27 mouse cellular contexts compared by ENCODE assay signal in genomic region chr11:83238389-83238788, GRCm38 (mm10). TPM values are rescaled to one million over a fixed set of nuclear protein-coding genes. Genes with fewer than 3 reads are reported as not detected.
DNase-seq lines count a peak whose midpoint lies in the region; ATAC-seq and TF ChIP-seq lines count a peak whose summit lies in the region.
"Had no signal": no experiment of that assay in that cellular context is flagged by ENCODE, and none has a peak within 500 bp of the region (broad histone marks: within the 10 kb centered on the region; RNA-seq: fewer than 3 reads in every experiment).

No protein-coding gene starts in this region.

- no peak overlapping the region for H3K4me3 ChIP-seq in liver, embryonic 13.5 days (replicated peaks)
- H3K4me3 ChIP-seq in liver, embryonic 12.5 days, result no peak overlapping the region
- no peak overlapping the region for H3K4me3 ChIP-seq in liver, embryonic 15.5 days (replicated peaks)
- H3K4me3 ChIP-seq in ES-Bruce4 (ENCODE audit: low read depth, low read length), result no peak overlapping the region
- H3K4me3 ChIP-seq: embryonic facial prominence, embryonic 13.5 days; embryonic facial prominence, embryonic 15.5 days; forebrain, embryonic 10.5 days; forebrain, embryonic 12.5 days had no signal

- peak; percentile 74; the same call in 1 of the 2 replicates for ATAC-seq in liver, embryonic 13.5 days (ENCODE audit: low read depth)
- ATAC-seq in liver, embryonic 12.5 days, result no peak
- ATAC-seq in liver, embryonic 15.5 days (ENCODE audit: insufficient read depth), result peak; percentile 70
- ATAC-seq in erythroblast, adult 5-6 weeks (replicated peaks; ENCODE audit: low FRiP score, poor library complexity, severe bottlenecking), result peak; percentile 83
- ATAC-seq in frontal cortex, adult (ENCODE audit: low TSS enrichment), result no peak
- ATAC-seq: forebrain, embryonic 14.5 days; forebrain, embryonic 16.5 days had no signal

- H3K9ac ChIP-seq in liver, embryonic 13.5 days, result no peak overlapping the region
- no peak overlapping the region for H3K9ac ChIP-seq in liver, embryonic 12.5 days
- H3K9ac ChIP-seq in liver, embryonic 15.5 days, result no peak overlapping the region
- H3K9ac ChIP-seq in ES-Bruce4 (ENCODE audit: low read depth, poor library complexity, severe bottlenecking), result no peak overlapping the region
- H3K9ac ChIP-seq: embryonic facial prominence, embryonic 13.5 days; embryonic facial prominence, embryonic 15.5 days; forebrain, embryonic 12.5 days had no signal

- H3K27ac ChIP-seq in liver, embryonic 13.5 days, result peak overlapping the region; percentile 21; the same call in 1 of the 2 replicates
- H3K27ac ChIP-seq in liver, embryonic 12.5 days, result no peak overlapping the region
- peak overlapping the region; percentile 57 for H3K27ac ChIP-seq in liver, embryonic 15.5 days (replicated peaks)
- H3K27ac ChIP-seq in ES-Bruce4 (ENCODE audit: insufficient read depth, low read length), result peak overlapping the region; percentile 33; the same call in 1 of the 2 replicates
- H3K27ac ChIP-seq: embryonic facial prominence, embryonic 13.5 days; embryonic facial prominence, embryonic 15.5 days; forebrain, embryonic 10.5 days; forebrain, embryonic 12.5 days had no signal

- H3K9me3 ChIP-seq in liver, embryonic 13.5 days (replicated peaks), result no peaks in the 10 kb centered on the region
- no peaks in the 10 kb centered on the region for H3K9me3 ChIP-seq in liver, embryonic 12.5 days (replicated peaks)
- H3K9me3 ChIP-seq in liver, embryonic 15.5 days (replicated peaks), result no peaks in the 10 kb centered on the region
- peaks cover 27% of the 10 kb centered on the region for H3K9me3 ChIP-seq in ES-Bruce4 (replicated peaks; ENCODE audit: control insufficient read depth, insufficient read depth, low read length, poor library complexity, severe bottlenecking)
- H3K9me3 ChIP-seq: embryonic facial prominence, embryonic 13.5 days; embryonic facial prominence, embryonic 15.5 days; forebrain, embryonic 10.5 days; forebrain, embryonic 12.5 days; G1E had no signal

- no peaks in the 10 kb centered on the region; the same call in 1 of the 2 replicates for H3K36me3 ChIP-seq in liver, embryonic 13.5 days
- H3K36me3 ChIP-seq in liver, embryonic 12.5 days, result no peaks in the 10 kb centered on the region
- peaks cover 17% of the 10 kb centered on the region; the same call in 1 of the 2 replicates for H3K36me3 ChIP-seq in liver, embryonic 15.5 days (replicated peaks)
- H3K36me3 ChIP-seq in ES-Bruce4 (ENCODE audit: control insufficient read depth, insufficient read depth, low read length, poor library complexity, severe bottlenecking), result no peaks in the 10 kb centered on the region
- H3K36me3 ChIP-seq: embryonic facial prominence, embryonic 13.5 days; embryonic facial prominence, embryonic 15.5 days; forebrain, embryonic 10.5 days; forebrain, embryonic 12.5 days had no signal

- peaks cover 27% of the 10 kb centered on the region for H3K4me1 ChIP-seq in liver, embryonic 13.5 days (replicated peaks)
- peaks cover 13% of the 10 kb centered on the region for H3K4me1 ChIP-seq in liver, embryonic 12.5 days
- peaks cover 29% of the 10 kb centered on the region for H3K4me1 ChIP-seq in liver, embryonic 15.5 days (replicated peaks)
- no peaks in the 10 kb centered on the region for H3K4me1 ChIP-seq in ES-Bruce4 (ENCODE audit: control insufficient read depth, insufficient read depth, low read length)
- H3K4me1 ChIP-seq: embryonic facial prominence, embryonic 13.5 days; embryonic facial prominence, embryonic 15.5 days; forebrain, embryonic 12.5 days had no signal

- TF ChIP-seq EP300 in ES-Bruce4 (IDR thresholded peaks at IDR 0.05; ENCODE audit: insufficient read depth, low read depth, low read length), result no peak

- WGBS in liver, embryonic 13.5 days (ENCODE audit: insufficient replicate concordance), result 60% methylated on average over 2 of the region's 2 CpGs
- WGBS in liver, embryonic 12.5 days (ENCODE audit: insufficient replicate concordance), result 62% methylated on average over 2 of the region's 2 CpGs
- WGBS in liver, embryonic 15.5 days (ENCODE audit: insufficient replicate concordance), result 64% methylated on average over 2 of the region's 2 CpGs

- no peak for TF ChIP-seq CTCF in ES-Bruce4 (IDR thresholded peaks at IDR 0.05; ENCODE audit: low read depth, low read length)

- DNase-seq in liver, embryonic 13.5 days, result no peak
- DNase-seq in liver, result no peak
- no peak for DNase-seq in kidney, postnatal 25 days
- DNase-seq: adrenal gland, adult 2 months; adrenal gland, postnatal 10 days; adrenal gland, postnatal 25 days; cerebellum, adult 11 months; cerebellum, adult 18-20 months; cerebellum, adult 8-10 months; cerebellum, adult 9-11 months; cerebellum, postnatal 14 days; cerebellum, postnatal 36 days; embryo, embryonic 11 days had no signal

- no peak for TF ChIP-seq POLR2A in ES-Bruce4 (IDR thresholded peaks at IDR 0.05; ENCODE audit: insufficient read depth, low read length)

- no peak overlapping the region for H3K4me2 ChIP-seq in liver, embryonic 13.5 days
- no peak overlapping the region for H3K4me2 ChIP-seq in liver, embryonic 12.5 days
- H3K4me2 ChIP-seq in liver, embryonic 15.5 days, result 0 out of 2 replicates have a peak overlapping the region, but pooled peaks have one; percentile 8
- H3K4me2 ChIP-seq: embryonic facial prominence, embryonic 13.5 days; embryonic facial prominence, embryonic 15.5 days; forebrain, embryonic 12.5 days had no signal

- no peaks in the 10 kb centered on the region for H3K27me3 ChIP-seq in liver, embryonic 13.5 days
- no peaks in the 10 kb centered on the region for H3K27me3 ChIP-seq in liver, embryonic 12.5 days (replicated peaks)
- no peaks in the 10 kb centered on the region for H3K27me3 ChIP-seq in liver, embryonic 15.5 days
- no peaks in the 10 kb centered on the region for H3K27me3 ChIP-seq in ES-Bruce4 (ENCODE audit: control insufficient read depth, insufficient read depth, low read length, poor library complexity, severe bottlenecking)
- H3K27me3 ChIP-seq: embryonic facial prominence, embryonic 13.5 days; embryonic facial prominence, embryonic 15.5 days; forebrain, embryonic 12.5 days had no signal

RNA-seq across cellular contexts. Expression of gene Slfn3, which starts 47.3 kb away (rescaled TPM):
- 1.2 and 2.0 TPM in 2 replicates for polyA plus RNA-seq in liver, embryonic 13.5 days (2015; fragmentation: Nextera tagmentation; extraction: Ambion mirVana)
- polyA plus RNA-seq in liver, embryonic 12.5 days (2016; fragmentation: Nextera tagmentation; extraction: Ambion mirVana), result 0.97 and 1.3 TPM in 2 replicates
- polyA plus RNA-seq in liver, embryonic 15.5 days (2015; fragmentation: Nextera tagmentation; extraction: Ambion mirVana), result 1.7 and 1.8 TPM in 2 replicates
- polyA plus RNA-seq in ES-Bruce4 (2011; ENCODE audit: insufficient read depth, insufficient read length, low read depth, missing spikeins), result 0.41 and 1.2 TPM in 2 replicates
- total RNA-seq in erythroblast, adult 5-6 weeks (2015; ENCODE audit: low replicate concordance), result 8.6 and 10.0 TPM in 2 replicates
- 11.9 and 15.3 TPM in 2 replicates for total RNA-seq in erythroblast, adult 5-6 weeks (2017; ENCODE audit: low replicate concordance)
- polyA plus RNA-seq: G1E had no signal

RNA-seq across cellular contexts. Expression of gene Slfn14, which starts 48.1 kb away (rescaled TPM):
- 21.6 and 24.7 TPM in 2 replicates for polyA plus RNA-seq in liver, embryonic 13.5 days (2015; fragmentation: Nextera tagmentation; extraction: Ambion mirVana)
- 14.5 and 15.6 TPM in 2 replicates for polyA plus RNA-seq in liver, embryonic 12.5 days (2016; fragmentation: Nextera tagmentation; extraction: Ambion mirVana)
- 32.3 and 37.0 TPM in 2 replicates for polyA plus RNA-seq in liver, embryonic 15.5 days (2015; fragmentation: Nextera tagmentation; extraction: Ambion mirVana)
- polyA plus RNA-seq in ES-Bruce4 (2011; ENCODE audit: insufficient read depth, insufficient read length, low read depth, missing spikeins), result not detected in 2 replicates
- total RNA-seq in erythroblast, adult 5-6 weeks (2015; ENCODE audit: low replicate concordance), result 616 and 623 TPM in 2 replicates
- 920 and 955 TPM in 2 replicates for total RNA-seq in erythroblast, adult 5-6 weeks (2017; ENCODE audit: low replicate concordance)
- total RNA-seq: adrenal gland, adult 2 months; adrenal gland, postnatal 25 days; common myeloid progenitor, adult 5-6 weeks had no signal
- polyA plus RNA-seq: adrenal gland, adult 2 months; C2C12; forebrain, embryonic 14.5 days; forebrain, embryonic 16.5 days had no signal

Comparison
In these comparisons a context has a peak if more than half of its experiments do, and no peak if none do; other contexts are left out.
1. ATAC-seq: peak in liver, embryonic 13.5 days (single experiment), liver, embryonic 15.5 days (single experiment) and erythroblast, adult 5-6 weeks (single experiment); none in liver, embryonic 12.5 days (single experiment) and frontal cortex, adult (single experiment).
2. RNA of gene Slfn14, which starts 48.1 kb away (polyA plus RNA-seq): 32.3 to 37.0 TPM in liver, embryonic 15.5 days, 21.6 to 24.7 TPM in liver, embryonic 13.5 days and 14.5 to 15.6 TPM in liver, embryonic 12.5 days; not detected in ES-Bruce4; every median in the first group is over 10 times any median in the second.